Mouse (Mus musculus) hindlimb bud, embryonic 11.5 days (tissue): Measurements from ENCODE around the gene Gse1.
"Not testable (repeated sequence)": the region's sequence is repeated elsewhere in the genome, so short reads cannot be mapped to it uniquely, and the experiment has no call there.

ENCODE experiments used
- DNase-seq: peaks from one replicate; pipeline ENCODE4 v3.0.0-alpha.2; 2012; ENCODE audit warnings: low read depth, low spot score; ENCODE audit errors: extremely low spot score

Gse1 gene

DNA sequence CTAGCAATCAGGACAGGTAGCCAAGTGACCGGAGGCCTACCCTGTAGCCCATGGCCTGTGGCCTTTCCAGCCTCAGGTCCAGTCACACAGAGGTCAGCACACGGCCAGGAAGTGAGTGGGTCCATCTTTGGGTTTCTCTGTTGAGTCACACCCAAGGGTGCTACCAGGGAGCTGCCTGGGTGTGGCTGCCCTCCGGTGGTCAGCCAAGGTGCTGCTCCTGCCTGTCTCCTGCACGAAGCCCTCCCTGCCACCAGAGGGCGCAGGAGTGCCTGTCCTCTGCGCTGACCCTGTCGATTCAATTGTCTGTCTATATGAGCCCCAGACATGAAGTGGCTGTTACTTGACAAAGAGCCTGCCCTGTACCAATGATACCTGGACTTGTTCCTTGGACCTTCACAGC is 91.2 kb downstream of the Gse1 start:
- no peak for DNase-seq

DNA sequence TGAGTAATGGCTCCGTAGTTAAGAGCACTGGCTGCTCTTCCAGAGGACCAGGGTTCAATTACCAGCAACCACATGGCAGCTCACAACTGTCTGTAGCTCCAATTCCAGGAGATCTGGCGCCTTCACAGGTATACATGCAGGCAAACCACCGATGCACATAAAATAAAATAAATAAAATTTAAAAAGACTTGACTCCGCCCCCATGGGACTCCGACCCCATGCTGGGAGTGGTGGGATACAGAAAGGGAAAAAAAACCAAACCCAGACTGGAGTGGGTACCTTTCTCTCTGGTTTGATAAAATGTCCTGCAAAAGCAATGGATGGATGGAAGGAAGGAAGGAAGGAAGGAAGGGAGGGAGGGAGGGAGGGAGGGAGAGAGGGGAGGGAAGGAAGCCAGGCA is 91.9 kb downstream of the Gse1 start:
- no peak for DNase-seq

GRCm38 (mm10) chr8:120321724-120322123 is 93.5 kb downstream of the Gse1 start:
- DNase-seq: no peak

DNA sequence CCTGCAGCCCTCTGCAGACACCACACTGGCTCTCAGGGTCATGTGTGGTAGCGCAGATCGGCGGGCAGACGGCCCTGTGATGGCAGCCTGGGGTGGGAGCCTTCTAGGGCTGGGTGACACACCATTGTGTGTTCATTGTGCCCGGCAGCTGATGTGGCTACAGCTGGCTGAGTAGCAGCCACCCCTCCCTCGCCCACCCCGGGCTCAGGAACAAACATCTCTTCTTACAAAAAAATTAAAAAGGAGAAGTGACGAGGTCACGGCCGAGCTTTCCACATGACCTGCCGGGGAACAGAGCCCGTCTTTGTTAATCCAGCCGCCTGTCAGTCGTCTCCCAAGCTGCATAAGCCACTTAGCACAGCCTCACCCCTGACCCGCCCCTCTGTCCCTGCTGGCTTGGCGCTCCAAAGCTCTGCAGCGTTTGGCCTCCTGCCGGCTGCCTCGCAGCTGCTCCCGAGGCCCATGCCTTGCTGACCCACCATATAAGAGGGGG is 94.7 kb downstream of the Gse1 start:
- DNase-seq: no peak

- no peak for DNase-seq
Measured at GRCm38 (mm10) chr8:120324555-120324954, 96.3 kb downstream of the Gse1 start.

DNA sequence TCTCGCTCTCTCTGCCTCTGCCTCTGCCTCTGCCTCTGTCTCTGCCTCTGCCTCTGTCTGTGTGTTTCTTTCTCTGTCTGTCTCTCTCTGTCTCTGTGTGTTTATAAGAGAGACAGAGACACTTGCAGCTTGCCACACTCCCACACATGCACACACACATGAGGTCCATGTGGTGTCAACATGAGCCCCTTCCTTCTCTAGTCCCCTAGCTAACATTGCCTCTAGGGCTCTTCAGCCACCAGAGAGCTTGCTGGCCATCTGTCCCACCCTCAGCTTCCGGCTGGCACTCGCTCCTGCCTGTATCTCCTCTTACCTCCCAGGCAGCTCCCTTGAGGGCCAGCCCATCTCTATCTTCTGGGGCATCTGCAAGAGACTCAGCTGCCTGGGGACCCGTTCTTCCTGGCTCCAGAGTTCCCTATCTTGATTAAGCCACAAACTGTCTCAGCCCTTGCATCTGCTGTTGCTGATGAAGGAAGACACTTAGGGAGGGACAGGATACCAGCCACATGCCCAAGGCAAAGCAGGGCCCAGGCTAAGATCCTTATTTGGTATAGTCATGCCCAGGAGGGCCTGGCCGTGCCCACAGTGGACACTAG is 97.0 kb downstream of the Gse1 start:
- DNase-seq: no peak

GRCm38 (mm10) chr8:120327131-120327554 is 98.9 kb downstream of the Gse1 start:
- no peak for DNase-seq

DNA sequence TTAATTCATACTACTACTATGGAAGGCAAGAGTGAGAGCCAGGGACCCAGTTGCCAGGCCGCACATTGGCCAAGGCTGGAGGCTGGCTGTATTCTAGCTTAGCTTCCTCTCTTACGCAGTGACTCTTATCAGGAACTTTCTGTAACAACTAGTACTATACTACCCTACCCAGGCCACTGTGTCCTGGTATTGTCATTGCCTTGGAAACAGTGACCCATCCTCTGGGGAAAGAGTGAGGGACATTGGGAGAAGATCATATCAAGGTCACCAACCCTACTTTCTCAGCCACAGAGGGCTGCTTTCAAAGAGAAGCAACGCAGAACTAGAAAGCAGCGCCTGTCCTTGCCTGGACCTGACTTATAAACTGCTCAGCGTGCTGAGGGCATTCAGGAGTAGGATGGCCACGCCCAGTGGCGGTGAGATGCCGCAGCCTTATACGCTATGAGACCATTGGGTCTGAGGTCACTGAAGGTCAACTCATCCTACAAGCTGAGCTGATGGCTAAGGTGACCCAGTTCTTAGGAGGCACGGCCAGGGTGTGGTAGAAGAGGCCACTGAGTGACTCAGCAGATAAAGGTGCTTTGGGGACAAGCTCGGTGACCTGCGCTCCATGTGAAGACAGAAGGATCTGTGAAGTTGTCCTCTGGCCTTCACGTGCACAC is 100.2 kb downstream of the Gse1 start:
- DNase-seq: no peak

- no peak for DNase-seq
Measured at GRCm38 (mm10) chr8:120329030-120329748, 100.9 kb downstream of the Gse1 start.

DNA sequence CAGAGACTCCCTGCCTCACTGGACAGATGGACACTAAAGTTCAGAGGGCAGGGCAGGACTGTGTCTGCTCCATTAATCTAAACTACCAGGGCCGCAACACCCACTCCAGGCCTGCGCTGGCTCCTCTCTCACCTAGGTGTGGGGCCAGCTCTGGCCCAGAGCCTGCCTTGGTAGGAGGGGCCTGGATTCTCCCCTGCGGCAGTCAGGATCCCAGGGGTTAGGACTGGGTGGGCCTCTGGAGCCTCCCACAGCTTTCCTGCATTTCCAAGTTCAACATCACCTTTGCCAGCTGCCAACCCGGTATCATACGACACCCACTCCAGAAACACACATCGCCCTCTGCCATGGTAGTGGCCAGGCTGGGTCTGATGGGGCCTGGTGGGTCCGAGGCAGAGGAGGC is 102.8 kb downstream of the Gse1 start:
- DNase-seq: no peak

DNA sequence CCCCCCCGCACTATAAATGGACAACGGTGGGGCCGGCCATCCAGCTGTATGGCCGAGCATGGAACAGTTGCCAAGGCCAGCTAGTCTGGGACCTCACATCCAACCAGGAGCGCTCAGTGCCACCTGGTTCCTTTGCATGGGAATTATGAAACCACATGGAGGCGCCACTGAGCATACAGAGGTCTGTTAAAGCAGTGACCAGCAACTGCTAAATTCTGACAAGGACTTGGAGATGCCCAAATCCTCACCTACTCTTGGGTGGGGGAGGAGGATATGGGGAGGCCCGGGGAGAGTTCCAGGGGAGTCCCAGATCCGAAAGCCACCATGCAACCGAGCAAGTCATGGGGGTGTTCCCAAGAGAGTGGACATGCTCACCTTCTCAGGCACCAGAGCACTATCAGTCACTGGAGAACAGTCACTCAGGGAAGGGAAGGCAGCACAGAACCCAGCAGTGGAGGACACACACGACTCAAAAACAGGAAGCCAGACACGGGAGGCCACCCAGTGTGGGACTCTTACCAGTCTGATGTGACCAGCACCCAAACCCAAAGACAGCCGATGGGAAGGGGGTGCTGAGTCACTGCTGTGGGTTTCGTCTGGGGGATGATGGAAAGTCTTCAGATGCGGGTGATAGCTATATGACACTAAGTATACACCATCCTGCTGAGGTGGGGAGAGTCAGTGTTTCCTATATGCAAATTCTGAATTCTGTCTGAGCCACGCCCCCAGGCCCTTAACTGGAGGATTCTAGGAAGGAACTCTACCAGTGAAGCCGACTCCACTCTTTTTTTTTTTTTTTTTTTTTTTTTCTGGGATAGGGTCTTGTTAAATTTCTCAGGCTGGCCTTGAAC is 104.3 kb downstream of the Gse1 start:
- DNase-seq: no peak

DNA sequence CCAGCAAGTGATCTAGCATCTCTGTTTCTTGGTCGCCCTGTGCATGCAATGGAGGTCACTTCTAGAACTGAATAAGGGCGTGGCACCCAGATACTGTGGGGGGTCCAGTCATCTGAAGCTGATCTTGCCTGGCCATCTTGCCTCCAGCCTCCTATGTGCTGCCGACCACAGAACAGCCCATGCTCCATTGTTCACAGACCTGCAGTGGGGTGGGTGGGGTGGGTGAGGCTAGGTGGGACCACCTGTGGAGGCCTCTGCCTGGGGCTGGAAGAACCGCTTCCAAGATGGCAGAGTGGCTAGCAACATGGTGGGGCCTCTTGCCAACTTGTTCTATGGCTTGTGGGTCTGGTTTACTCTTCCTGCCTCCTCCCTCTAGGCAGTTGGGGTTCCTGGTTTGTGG is 105.4 kb downstream of the Gse1 start:
- DNase-seq: no peak

- not testable (repeated sequence) for DNase-seq
Measured at GRCm38 (mm10) chr8:120334261-120334660, 106.0 kb downstream of the Gse1 start.

GRCm38 (mm10) chr8:120334878-120335261 is 106.6 kb downstream of the Gse1 start:
- no peak for DNase-seq

GRCm38 (mm10) chr8:120335262-120336086 is 107.2 kb downstream of the Gse1 start:
- DNase-seq: no peak

- DNase-seq: no peak
Measured at GRCm38 (mm10) chr8:120336087-120336380, 107.8 kb downstream of the Gse1 start.

DNA sequence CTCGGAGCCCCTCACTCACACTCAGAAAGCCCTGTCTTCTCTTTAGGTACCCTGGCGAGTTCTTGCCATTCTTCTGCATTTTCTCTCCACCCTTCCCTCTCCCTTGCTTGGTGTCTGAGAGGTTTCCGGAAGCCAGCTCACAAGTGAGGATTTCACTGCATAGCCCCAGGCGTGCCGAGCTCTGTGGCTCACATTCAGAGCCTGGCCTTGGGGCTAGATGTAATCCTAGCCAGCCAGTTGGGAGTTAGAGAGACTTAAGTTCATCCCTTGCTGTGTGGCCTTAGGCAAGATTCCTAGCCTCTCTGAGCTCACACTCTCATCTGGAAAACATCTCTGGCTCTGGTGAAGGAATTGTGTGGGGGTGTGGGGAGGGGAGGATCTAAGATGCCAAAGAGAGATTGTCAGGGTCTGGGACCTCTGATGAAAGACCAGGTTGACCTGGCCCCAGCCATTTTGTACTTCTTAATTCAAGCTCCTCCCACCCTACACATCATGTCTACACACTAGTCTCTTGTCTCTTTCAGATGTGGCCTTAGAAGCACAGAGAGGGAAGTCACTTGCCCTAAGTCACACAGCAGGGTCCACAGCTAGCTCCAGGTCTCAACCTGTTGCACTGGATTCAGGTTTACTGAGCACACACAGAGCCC is 108.8 kb downstream of the Gse1 start:
- no peak for DNase-seq

- no peak for DNase-seq
Measured at GRCm38 (mm10) chr8:120337627-120338026, 109.4 kb downstream of the Gse1 start.

DNA sequence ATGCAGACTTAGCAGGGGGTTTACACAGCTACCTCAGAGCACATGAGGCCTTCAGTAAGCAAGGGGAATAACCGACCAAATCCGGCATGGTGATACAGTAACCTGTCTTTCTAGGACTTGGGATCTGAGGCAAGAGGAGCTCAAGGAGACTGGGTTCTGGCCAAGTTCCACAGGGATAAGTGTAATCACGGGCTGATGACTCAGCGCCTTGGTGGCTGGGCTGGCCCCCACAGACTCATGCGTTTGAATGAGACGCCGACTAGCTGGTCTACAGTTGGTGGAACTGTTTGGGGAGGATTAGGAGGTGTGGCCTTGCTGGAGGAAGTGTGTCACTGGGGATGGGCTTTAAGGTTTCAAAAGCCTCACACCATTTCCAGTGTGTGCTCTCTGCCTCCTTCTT is 110.4 kb downstream of the Gse1 start:
- DNase-seq: no peak

GRCm38 (mm10) chr8:120339743-120340142 is 111.5 kb downstream of the Gse1 start:
- DNase-seq: no peak
